Comparison of ENCODE assay signal across 14 mouse cellular contexts in genomic region chr11:116429862-116430613, GRCm38 (mm10). TPM values are rescaled to one million over a fixed set of nuclear protein-coding genes. Genes with fewer than 3 reads are reported as not detected.
DNase-seq lines count a peak whose midpoint lies in the region; ATAC-seq and TF ChIP-seq lines count a peak whose summit lies in the region.
"Had no signal": no experiment of that assay in that cellular context is flagged by ENCODE, and none has a peak within 500 bp of the region (broad histone marks: within the 10 kb centered on the region; RNA-seq: fewer than 3 reads in every experiment).

No protein-coding gene starts in this region.

- H3K27ac ChIP-seq in kidney, postnatal 0 days, result peak overlapping the region; percentile 73; the same call in 1 of the 2 replicates
- H3K27ac ChIP-seq in MEL (ENCODE audit: control insufficient read depth, low read depth, low read length), result peak overlapping the region; percentile 66
- H3K27ac ChIP-seq in liver, embryonic 12.5 days, result peak overlapping the region; percentile 82
- H3K27ac ChIP-seq in stomach, embryonic 15.5 days, result peak overlapping the region; percentile 86
- H3K27ac ChIP-seq: limb, embryonic 13.5 days; macrophage had no signal

- no peak for TF ChIP-seq CTCF in kidney, postnatal 0 days (IDR thresholded peaks at IDR 0.05; ENCODE audit: low read depth)
- no peak for TF ChIP-seq CTCF in MEL (IDR thresholded peaks at IDR 0.05 in 2 of 3, conservative IDR thresholded peaks at IDR 0.05 in 1 of 3; ENCODE audit: control insufficient read depth in 1 of 3, insufficient read depth in 1 of 3, low read depth in 2 of 3, low read length in 3 of 3, poor library complexity in 1 of 3, severe bottlenecking in 1 of 3)

- peak in 1 of 2 experiments; percentile 27; a peak in 1 of 4 replicates for TF ChIP-seq EP300 in MEL (IDR thresholded peaks at IDR 0.05; ENCODE audit: low read depth in 1 of 2, low read length in 2 of 2)

- peaks cover 10% of the 10 kb centered on the region; the same call in 1 of the 2 replicates for H3K4me1 ChIP-seq in kidney, postnatal 0 days (replicated peaks; ENCODE audit: insufficient read depth, low read length)
- peaks cover 15 to 49% of the 10 kb centered on the region in 2 experiments for H3K4me1 ChIP-seq in MEL (ENCODE audit: control insufficient read depth in 1 of 2, insufficient read depth in 2 of 2, low read length in 2 of 2)
- peaks cover 64% of the 10 kb centered on the region for H3K4me1 ChIP-seq in liver, embryonic 12.5 days
- H3K4me1 ChIP-seq in stomach, embryonic 15.5 days, result peaks cover 25% of the 10 kb centered on the region

- H3K4me3 ChIP-seq in kidney, postnatal 0 days (replicated peaks; ENCODE audit: low read depth, low read length), result no peak overlapping the region
- H3K4me3 ChIP-seq in MEL (ENCODE audit: control insufficient read depth in 1 of 2, insufficient read depth in 1 of 2, low read depth in 2 of 2, low read length in 2 of 2), result peak overlapping the region; percentile 34 to 61
- H3K4me3 ChIP-seq in liver, embryonic 12.5 days, result 0 out of 2 replicates have a peak overlapping the region, but pooled peaks have one; percentile 18
- no peak overlapping the region for H3K4me3 ChIP-seq in stomach, embryonic 15.5 days (replicated peaks)
- H3K4me3 ChIP-seq: limb, embryonic 13.5 days had no signal

- 87% methylated on average over 9 of the region's 9 CpGs for WGBS in kidney, postnatal 0 days
- WGBS in liver, embryonic 12.5 days (ENCODE audit: insufficient replicate concordance), result 65% methylated on average over 9 of the region's 9 CpGs
- WGBS in stomach, embryonic 15.5 days, result 73% methylated on average over 9 of the region's 9 CpGs

- no peak overlapping the region for H3K4me2 ChIP-seq in kidney, postnatal 0 days (ENCODE audit: low read length)
- H3K4me2 ChIP-seq in liver, embryonic 12.5 days, result peak overlapping the region; percentile 58
- H3K4me2 ChIP-seq in stomach, embryonic 15.5 days, result no peak overlapping the region
- H3K4me2 ChIP-seq: limb, embryonic 13.5 days had no signal

- TF ChIP-seq RAD21 in MEL (IDR thresholded peaks at IDR 0.05; ENCODE audit: low read depth, low read length), result no peak

- peaks cover 7% of the 10 kb centered on the region for H3K79me2 ChIP-seq in MEL (ENCODE audit: control insufficient read depth, insufficient read depth, low read length, poor library complexity)

- ATAC-seq in kidney, postnatal 0 days (replicated peaks; ENCODE audit: low FRiP score, low read depth), result no peak
- ATAC-seq in liver, embryonic 12.5 days, result no peak
- ATAC-seq in stomach, embryonic 15.5 days (ENCODE audit: insufficient read depth, low FRiP score, low read depth), result no peak
- ATAC-seq: inflammation-experienced regulatory T-cells, adult 6 months had no signal

- H3K9ac ChIP-seq in kidney, postnatal 0 days (ENCODE audit: low read depth, low read length), result no peak overlapping the region
- H3K9ac ChIP-seq in MEL (ENCODE audit: control insufficient read depth, low read depth, low read length, poor library complexity, severe bottlenecking), result peak overlapping the region; percentile 53
- peak overlapping the region; percentile 55; the same call in 1 of the 2 replicates for H3K9ac ChIP-seq in liver, embryonic 12.5 days
- H3K9ac ChIP-seq in stomach, embryonic 15.5 days, result no peak overlapping the region
- H3K9ac ChIP-seq: limb, embryonic 13.5 days had no signal

- H3K27me3 ChIP-seq in kidney, postnatal 0 days (ENCODE audit: insufficient read depth, low read length), result no peaks in the 10 kb centered on the region
- no peaks in the 10 kb centered on the region for H3K27me3 ChIP-seq in MEL (ENCODE audit: control insufficient read depth in 1 of 2, insufficient read depth in 2 of 2, low read length in 2 of 2)
- H3K27me3 ChIP-seq in liver, embryonic 12.5 days (replicated peaks), result no peaks in the 10 kb centered on the region
- H3K27me3 ChIP-seq in stomach, embryonic 15.5 days (replicated peaks), result no peaks in the 10 kb centered on the region
- H3K27me3 ChIP-seq: limb, embryonic 13.5 days had no signal

- H3K9me3 ChIP-seq in kidney, postnatal 0 days (replicated peaks; ENCODE audit: low read length), result no peaks in the 10 kb centered on the region
- H3K9me3 ChIP-seq in MEL (replicated peaks; ENCODE audit: insufficient read depth, low read length), result no peaks in the 10 kb centered on the region
- no peaks in the 10 kb centered on the region for H3K9me3 ChIP-seq in liver, embryonic 12.5 days (replicated peaks)
- no peaks in the 10 kb centered on the region for H3K9me3 ChIP-seq in stomach, embryonic 15.5 days
- H3K9me3 ChIP-seq: G1E; limb, embryonic 13.5 days had no signal

- TF ChIP-seq POLR2A in MEL (IDR thresholded peaks at IDR 0.05; ENCODE audit: control insufficient read depth in 1 of 2, insufficient read depth in 1 of 2, low read depth in 1 of 2, low read length in 2 of 2, poor library complexity in 1 of 2), result no peak

- no peaks in the 10 kb centered on the region for H3K36me3 ChIP-seq in kidney, postnatal 0 days (ENCODE audit: insufficient read depth, low read length)
- H3K36me3 ChIP-seq in MEL (ENCODE audit: control insufficient read depth in 1 of 2, insufficient read depth in 2 of 2, low read length in 2 of 2), result peaks cover 0 to 38% of the 10 kb centered on the region in 2 experiments; a peak in 2 of 4 replicates
- peaks cover 2% of the 10 kb centered on the region; the same call in 1 of the 2 replicates for H3K36me3 ChIP-seq in liver, embryonic 12.5 days
- no peaks in the 10 kb centered on the region for H3K36me3 ChIP-seq in stomach, embryonic 15.5 days
- H3K36me3 ChIP-seq: limb, embryonic 13.5 days had no signal

- DNase-seq in kidney, postnatal 0 days (ENCODE audit: low spot score), result no peak
- no peak for DNase-seq in kidney, postnatal 4 days
- DNase-seq in MEL (ENCODE audit: low read depth, low spot score), result peak; percentile 61
- no peak for DNase-seq in retina, postnatal 1 day
- no peak for DNase-seq in Muller cell, postnatal 12 days (ENCODE audit: inconsistent ontology term)
- DNase-seq: cerebellum, adult 2 months; embryo, embryonic 11 days had no signal

TF ChIP-seq in MEL, 35 proteins besides CTCF, POLR2A, EP300 and RAD21:
- TF ChIP-seq SIN3A (IDR thresholded peaks at IDR 0.05; ENCODE audit: low read length) (no peak), ETS1 (IDR thresholded peaks at IDR 0.05; ENCODE audit: low read depth, low read length) (peak; percentile 42; the same call in 1 of the 2 replicates), RCOR1 (IDR thresholded peaks at IDR 0.05; ENCODE audit: low read depth, low read length) (no peak), GATA1 (IDR thresholded peaks at IDR 0.05; ENCODE audit: low read depth, low read length) (0 out of 2 replicates have a peak, but pooled peaks have one; percentile 19)

RNA-seq across cellular contexts. Expression of gene Ubald2, which starts 3.9 kb away (rescaled TPM):
- 53.5 and 53.6 TPM in 2 replicates for polyA plus RNA-seq in kidney, postnatal 0 days (2015; fragmentation: Nextera tagmentation; extraction: Ambion mirVana)
- 56.8 and 66.2 TPM in 2 replicates for total RNA-seq in MEL (2012; rRNA removed)
- 10 to 100 TPM in 1 of 2 experiments, not detected in 1; 77.7 TPM for polyA plus RNA-seq in MEL (2012; ENCODE audit: insufficient read depth in 1 of 2, insufficient read length in 2 of 2, low read depth in 1 of 2, low replicate concordance in 2 of 2, missing spikeins in 1 of 2)
- polyA plus RNA-seq in liver, embryonic 12.5 days (2016; fragmentation: Nextera tagmentation; extraction: Ambion mirVana), result 32.3 and 32.6 TPM in 2 replicates
- polyA plus RNA-seq in stomach, embryonic 15.5 days (2015; fragmentation: Nextera tagmentation; extraction: Ambion mirVana), result 37.7 and 37.9 TPM in 2 replicates

RNA-seq across cellular contexts. Expression of gene Rnf157, which starts 17.2 kb away (rescaled TPM):
- 7.4 and 8.1 TPM in 2 replicates for polyA plus RNA-seq in kidney, postnatal 0 days (2015; fragmentation: Nextera tagmentation; extraction: Ambion mirVana)
- 4.6 and 7.5 TPM in 2 replicates for total RNA-seq in MEL (2012; rRNA removed)
- 10 to 100 TPM in 1 of 2 experiments, not detected in 1; 10.9 TPM for polyA plus RNA-seq in MEL (2012; ENCODE audit: insufficient read depth in 1 of 2, insufficient read length in 2 of 2, low read depth in 1 of 2, low replicate concordance in 2 of 2, missing spikeins in 1 of 2)
- 2.9 and 4.3 TPM in 2 replicates for polyA plus RNA-seq in liver, embryonic 12.5 days (2016; fragmentation: Nextera tagmentation; extraction: Ambion mirVana)
- polyA plus RNA-seq in stomach, embryonic 15.5 days (2015; fragmentation: Nextera tagmentation; extraction: Ambion mirVana), result 13.5 and 14.5 TPM in 2 replicates

RNA-seq across cellular contexts. Expression of gene Qrich2, which starts 36.0 kb away (rescaled TPM):
- 0.24 and 0.32 TPM in 2 replicates for polyA plus RNA-seq in kidney, postnatal 0 days (2015; fragmentation: Nextera tagmentation; extraction: Ambion mirVana)
- not detected in 2 replicates for total RNA-seq in MEL (2012; rRNA removed)
- polyA plus RNA-seq in MEL (2012; ENCODE audit: insufficient read depth in 1 of 2, insufficient read length in 2 of 2, low read depth in 1 of 2, low replicate concordance in 2 of 2, missing spikeins in 1 of 2), result under 1 TPM in 1 of 2 experiments, not detected in 1; 0.11 TPM
- polyA plus RNA-seq in liver, embryonic 12.5 days (2016; fragmentation: Nextera tagmentation; extraction: Ambion mirVana), result not detected in 2 replicates
- polyA plus RNA-seq in stomach, embryonic 15.5 days (2015; fragmentation: Nextera tagmentation; extraction: Ambion mirVana), result 0.46 and 0.50 TPM in 2 replicates
- total RNA-seq: heart, postnatal 25 days had no signal
- polyA plus RNA-seq: inflammation-experienced regulatory T-cells, adult 6 months; macrophage had no signal

Comparison
In these comparisons a context has a peak if more than half of its experiments do, and no peak if none do; other contexts are left out.
1. H3K4me3 ChIP-seq: peak in MEL (2 of 2) and liver, embryonic 12.5 days (single experiment); none in kidney, postnatal 0 days (single experiment) and stomach, embryonic 15.5 days (single experiment).
2. H3K9ac ChIP-seq: peak in MEL (single experiment) and liver, embryonic 12.5 days (single experiment); none in kidney, postnatal 0 days (single experiment) and stomach, embryonic 15.5 days (single experiment).
3. Peak in every context shown above with its lines, with median percentiles within 50 percentile points of each other: H3K27ac ChIP-seq.